Mouse (Mus musculus) right cerebral cortex, postnatal 4 days (tissue): ENCODE data around the gene Ndufa3.
"Not testable (repeated sequence)": the region's sequence is repeated elsewhere in the genome, so short reads cannot be mapped to it uniquely, and the experiment has no call there.

Experiments
- DNase-seq: peaks from one replicate; pipeline ENCODE4 v3.0.0-alpha.2; 2022

The Ndufa3 gene

GRCm38 (mm10) chr7:3617242-3617995 is at the start of gene Ndufa3:
Gene Ndufa3, plus strand, starts transcription at chr7:3617373.
- DNase-seq, result peak; percentile 85

GRCm38 (mm10) chr7:3569725-3570124 is 47.4 kb upstream of the Ndufa3 start:
- no peak for DNase-seq

GRCm38 (mm10) chr7:3570580-3570979 is 46.6 kb upstream of the Ndufa3 start:
- DNase-seq, result not testable (repeated sequence)

- DNase-seq, result no peak
These were observed 45.3 kb upstream of the Ndufa3 start for GRCm38 (mm10) chr7:3571847-3572246.

GRCm38 (mm10) chr7:3574216-3574615 is 43.0 kb upstream of the Ndufa3 start:
- peak; percentile 10 for DNase-seq

GRCm38 (mm10) chr7:3576354-3577124 is 40.6 kb upstream of the Ndufa3 start:
- DNase-seq, result no peak

- DNase-seq, result no peak
These were observed 39.0 kb upstream of the Ndufa3 start for GRCm38 (mm10) chr7:3578196-3578595.

- no peak for DNase-seq
These were observed 38.1 kb upstream of the Ndufa3 start for GRCm38 (mm10) chr7:3578952-3579546.

GRCm38 (mm10) chr7:3580029-3580428 is 37.1 kb upstream of the Ndufa3 start:
- DNase-seq, result no peak

- DNase-seq, result no peak
These were observed 31.4 kb upstream of the Ndufa3 start for GRCm38 (mm10) chr7:3585763-3586162.

- DNase-seq, result no peak
These were observed 30.9 kb upstream of the Ndufa3 start for GRCm38 (mm10) chr7:3586255-3586654.

- DNase-seq, result no peak
These were observed 29.9 kb upstream of the Ndufa3 start for GRCm38 (mm10) chr7:3587292-3587691.

GRCm38 (mm10) chr7:3590550-3590949 is 26.6 kb upstream of the Ndufa3 start:
- DNase-seq, result no peak

- no peak for DNase-seq
These were observed 25.6 kb upstream of the Ndufa3 start for GRCm38 (mm10) chr7:3591534-3591933.

GRCm38 (mm10) chr7:3593855-3594254 is 23.3 kb upstream of the Ndufa3 start:
- DNase-seq, result no peak

GRCm38 (mm10) chr7:3594686-3595085 is 22.5 kb upstream of the Ndufa3 start:
- no peak for DNase-seq

GRCm38 (mm10) chr7:3595146-3595545 is 22.0 kb upstream of the Ndufa3 start:
- DNase-seq, result no peak

GRCm38 (mm10) chr7:3597755-3598154 is 19.4 kb upstream of the Ndufa3 start:
- DNase-seq, result not testable (repeated sequence)

- DNase-seq, result peak; percentile 63
These were observed 16.1 kb upstream of the Ndufa3 start for GRCm38 (mm10) chr7:3601119-3601518.

GRCm38 (mm10) chr7:3606798-3607197 is 10.4 kb upstream of the Ndufa3 start:
- no peak for DNase-seq

- DNase-seq, result no peak
These were observed 9.8 kb upstream of the Ndufa3 start for GRCm38 (mm10) chr7:3607391-3607790.

GRCm38 (mm10) chr7:3608668-3609067 is 8.5 kb upstream of the Ndufa3 start:
- no peak for DNase-seq

- DNase-seq, result no peak
These were observed 8.1 kb upstream of the Ndufa3 start for GRCm38 (mm10) chr7:3609082-3609481.

- no peak for DNase-seq
These were observed 6.7 kb upstream of the Ndufa3 start for GRCm38 (mm10) chr7:3610437-3610836.
